Mouse (Mus musculus): Measurements from ENCODE around the gene Padi4. TPM values are rescaled to one million over a fixed set of nuclear protein-coding genes. Genes with fewer than 3 reads are reported as not detected.

Gene Padi4
- total RNA-seq, 2 experiments from 2014 or later = 1.4 to 2.7 TPM

DNA sequence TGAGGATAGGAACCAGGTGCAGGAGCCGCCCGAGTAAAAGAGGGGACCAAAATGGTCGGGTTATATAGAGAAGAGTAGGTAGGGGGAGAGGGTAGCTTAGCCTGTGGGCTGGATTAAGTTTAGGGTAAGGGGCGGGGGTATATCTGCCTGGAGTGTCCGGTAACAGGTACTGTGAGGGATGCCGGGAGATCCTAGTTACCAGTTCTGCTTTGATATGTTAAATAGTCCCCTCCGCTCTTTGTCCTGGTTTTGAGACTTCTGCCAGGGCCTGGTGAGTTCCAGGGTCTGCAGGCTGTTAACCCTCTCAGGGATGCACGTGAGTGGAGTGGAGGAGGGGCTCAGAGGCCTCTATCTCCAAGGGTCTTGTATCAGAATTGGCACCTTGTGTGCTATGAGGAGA is 70.4 kb downstream of the Padi4 start:
- DNase-seq (ENCODE audit: low spot score in 2 of 2) = no peak

DNA sequence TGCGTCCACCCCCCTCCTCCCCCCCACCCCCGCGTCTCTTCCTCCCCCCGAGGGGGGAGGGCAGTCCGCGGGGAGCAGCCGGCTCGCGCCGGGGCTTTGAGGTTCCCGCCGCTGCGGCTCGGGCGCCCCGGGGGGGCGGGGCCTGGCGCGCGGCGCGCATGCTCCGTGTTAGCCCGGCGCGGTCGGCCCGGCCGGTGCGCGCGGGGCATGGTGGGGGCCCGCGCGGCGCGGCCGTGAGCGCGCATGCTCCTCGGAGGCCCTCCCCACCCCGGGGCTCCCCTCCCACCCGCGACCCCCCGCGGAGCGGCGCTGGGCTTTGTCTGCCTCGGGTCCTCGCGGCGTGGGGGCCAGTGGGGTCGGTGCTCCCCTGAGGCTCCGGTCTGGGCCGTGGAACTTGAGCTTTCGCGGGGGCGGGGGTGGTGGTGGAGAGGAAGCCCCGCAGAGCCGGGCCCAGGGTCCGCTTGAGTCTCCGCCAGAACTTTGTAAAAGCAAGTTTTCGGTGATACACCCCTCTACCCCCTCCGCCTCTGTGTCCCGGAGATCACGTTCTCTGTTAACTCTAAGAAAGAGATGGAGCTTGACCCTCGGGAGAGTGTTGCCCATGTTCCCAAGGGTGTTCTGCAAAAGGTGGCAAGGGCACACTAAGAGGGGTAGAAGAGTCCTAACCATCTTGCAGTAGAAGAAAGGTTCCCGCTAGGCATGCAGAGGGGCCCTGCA is 71.3 kb downstream of the Padi4 start:
- DNase-seq (ENCODE audit: low spot score in 2 of 2) = peak; percentile 63 to 81

DNA sequence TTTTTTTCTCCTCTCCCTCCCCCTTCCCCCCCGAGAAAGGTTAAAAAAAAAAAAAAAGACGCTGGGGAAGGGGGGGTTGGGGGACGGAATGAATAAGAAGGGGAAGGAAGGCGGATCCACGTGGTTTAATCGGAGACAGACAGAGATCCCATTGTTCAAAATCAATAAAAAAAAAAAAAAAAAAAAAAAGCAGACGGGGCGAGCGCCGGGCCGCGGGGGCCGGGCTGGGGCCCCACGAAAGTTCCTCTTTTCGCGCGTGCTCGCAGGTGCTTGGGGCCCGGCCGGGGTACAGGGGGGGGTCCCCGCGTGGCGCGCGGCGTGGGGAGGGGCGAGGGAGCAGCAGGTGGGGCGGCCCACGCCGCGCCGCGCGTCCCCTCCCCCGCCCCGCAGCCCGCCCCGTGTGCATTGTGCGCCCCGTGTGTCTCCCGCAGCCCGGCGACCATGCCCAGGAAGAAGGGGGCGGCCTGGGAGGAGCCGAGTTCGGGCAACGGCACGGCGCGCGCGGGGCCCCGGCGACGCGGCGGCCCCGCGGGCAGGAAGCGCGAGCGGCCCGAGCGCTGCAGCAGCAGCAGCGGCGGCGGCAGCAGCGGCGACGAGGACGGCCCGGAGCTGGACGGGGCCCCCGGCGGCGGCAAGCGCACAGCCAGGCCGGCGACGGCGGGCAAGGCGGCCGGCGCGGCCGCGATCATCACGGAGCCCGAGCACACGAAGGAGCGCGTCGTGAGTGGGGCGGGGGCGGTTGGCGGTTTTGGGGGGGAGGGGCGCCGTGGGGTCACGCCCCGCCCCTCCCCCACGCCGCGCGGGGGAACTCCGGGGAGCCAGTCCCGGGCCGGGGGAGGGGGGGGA is 72.1 kb downstream of the Padi4 start:
- no peak for DNase-seq (ENCODE audit: low spot score in 2 of 2)

DNA sequence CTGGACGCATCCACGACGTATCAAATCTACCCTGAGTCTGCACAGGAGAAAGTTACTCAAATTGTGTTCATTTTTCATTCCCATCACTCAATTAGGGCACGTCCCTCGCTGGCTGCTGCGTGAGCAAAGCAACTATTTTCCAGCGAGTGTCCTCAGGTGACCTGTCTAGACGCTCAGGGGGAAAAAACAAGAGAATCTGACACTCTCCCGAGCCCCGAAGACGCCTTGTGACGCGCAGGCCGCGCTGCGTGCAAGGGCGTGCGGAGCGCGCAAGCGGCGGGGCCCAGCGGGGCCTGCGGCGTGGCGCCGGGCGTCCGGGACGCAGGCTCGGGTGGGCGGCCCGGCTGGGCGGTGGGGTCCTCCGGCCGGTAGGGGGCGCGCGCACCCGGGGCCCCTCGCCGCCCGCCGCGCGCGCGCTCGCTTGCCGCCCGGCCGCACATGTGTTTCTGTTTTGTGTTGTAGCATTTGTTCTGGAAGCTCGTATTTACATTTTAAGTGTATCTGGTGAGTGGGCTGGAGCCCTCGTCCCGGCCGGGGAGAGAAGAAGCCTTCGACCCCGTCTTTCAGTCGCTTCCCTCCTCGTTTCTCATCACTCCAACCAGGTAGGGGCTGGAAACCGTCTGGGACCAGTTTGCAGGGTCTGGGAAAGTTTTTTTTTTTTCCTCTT is 72.9 kb downstream of the Padi4 start:
- peak; percentile 59 to 68 for DNase-seq (ENCODE audit: low spot score in 2 of 2)

DNA sequence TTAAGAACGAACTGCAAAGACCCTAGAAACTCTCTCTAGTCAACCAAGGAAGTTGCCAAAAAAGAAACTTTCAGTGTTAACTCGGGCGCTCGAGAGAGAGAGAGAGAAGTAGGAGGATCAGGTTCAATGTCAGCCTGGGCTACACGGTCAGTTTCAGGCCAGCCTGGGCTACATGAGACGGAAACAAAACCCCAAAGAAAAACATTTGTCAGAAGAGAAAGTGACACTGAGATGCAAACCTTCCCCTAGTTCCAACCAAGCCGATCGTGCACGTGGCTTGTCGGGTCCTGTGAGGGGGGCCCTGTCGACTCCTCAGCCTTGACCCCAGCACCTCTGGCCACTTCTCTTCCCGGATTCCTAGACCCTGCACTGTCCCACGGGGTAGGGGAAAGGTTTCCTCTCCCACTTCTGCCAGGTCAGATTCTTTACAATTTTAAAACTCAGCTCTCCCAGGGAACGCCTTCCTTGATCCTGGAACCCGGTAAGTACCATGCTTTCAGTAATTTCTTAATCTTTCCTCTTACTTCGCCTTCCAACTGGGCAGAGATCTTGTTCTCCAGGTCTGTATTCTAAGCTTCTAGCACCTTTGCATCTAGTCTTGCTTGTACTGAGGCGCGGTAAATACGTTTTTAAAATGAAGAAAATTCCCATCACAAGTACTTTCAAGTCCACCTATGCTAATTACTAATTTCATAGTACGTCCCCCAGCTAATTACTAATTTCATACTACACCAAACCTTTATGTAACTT is 73.6 kb downstream of the Padi4 start, which contains the start of gene Rcc2:
TSS of gene Rcc2 (plus strand) at position 273 of the 750 bp plus-strand sequence.
- no peak for DNase-seq (ENCODE audit: low spot score in 2 of 2)

DNA sequence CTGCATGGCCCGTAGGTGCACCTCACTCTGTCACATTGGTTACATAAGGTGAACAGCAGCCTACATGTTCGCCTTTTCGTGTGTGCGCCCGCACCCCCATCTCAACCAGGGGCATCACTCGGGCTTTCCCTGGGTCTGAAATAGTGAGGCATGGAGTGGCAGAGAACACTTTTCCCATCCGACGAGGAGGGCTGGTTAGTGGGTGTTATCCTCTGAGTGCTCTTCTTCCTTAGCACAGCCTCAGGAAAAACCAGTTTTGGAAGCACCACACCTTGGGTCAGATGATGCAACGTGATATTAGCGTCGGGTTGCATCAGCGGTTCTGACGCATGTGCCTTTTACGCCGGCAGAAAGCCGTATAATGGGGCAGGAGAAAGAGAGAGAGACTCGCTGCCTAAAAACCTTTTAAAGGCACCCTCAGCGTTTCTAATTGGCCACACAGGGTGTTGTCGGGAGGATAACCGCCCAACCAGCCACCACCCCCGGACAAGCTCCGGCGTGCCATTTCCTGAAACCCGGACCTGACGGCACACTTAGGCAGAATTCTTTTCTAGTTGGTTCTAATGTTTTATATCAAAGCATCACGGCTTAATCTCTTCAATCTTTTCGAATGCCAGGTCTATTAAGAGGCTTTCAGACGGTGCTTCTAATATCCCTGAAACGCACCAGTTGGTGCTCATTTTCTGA is 74.5 kb downstream of the Padi4 start:
- peak in 1 of 2 experiments; percentile 42 for DNase-seq (ENCODE audit: low spot score in 2 of 2)

Small RNAs within 50 kb of the gene (microRNA-seq; reads per million reads assigned to microRNA genes)
- gene Gm25951 = not detected

Other genes with a start within 250 kb of the Padi4 start
- gene Arhgef10l, start 108.2 kb downstream of the Padi4 start, total RNA-seq (2021) = 10 to 100 TPM; 30.2 to 37.8 TPM
- 100 to 1,000 TPM in 1 of 2 experiments, 10 to 100 TPM in 1; 98.2 to 106 TPM for gene Rcc2, start 73.7 kb downstream of the Padi4 start, total RNA-seq (2021)
- gene Padi6, start 31.6 kb downstream of the Padi4 start, total RNA-seq (2021) = under 1 TPM in 1 of 2 experiments, not detected in 1; 0.73 TPM
- not detected for gene Padi3, start 36.4 kb upstream of the Padi4 start, total RNA-seq (2021)
- not detected for gene Padi1, start 71.5 kb upstream of the Padi4 start, total RNA-seq (2021)
- gene Padi2, start 132.1 kb upstream of the Padi4 start, total RNA-seq (2021) = 1 to 10 TPM; 6.7 to 9.5 TPM
- gene Sdhb, start 187.0 kb upstream of the Padi4 start, total RNA-seq (2021) = 100 to 1,000 TPM; 271 to 305 TPM
- gene Atp13a2, start 212.6 kb upstream of the Padi4 start, total RNA-seq (2021) = 10 to 100 TPM; 58.8 to 63.5 TPM
- gene Mfap2, start 236.2 kb upstream of the Padi4 start, total RNA-seq (2021) = 100 to 1,000 TPM in 1 of 2 experiments, 10 to 100 TPM in 1; 98.0 to 106 TPM

All from adrenal gland, postnatal 4 days (tissue).